Mouse (Mus musculus) MN1 (cell line): ENCODE measurements at regions not wholly inside any gene's neighbourhood (a gene's known extent, or its start where the extent isn't known, plus 50 kb on each side); places are given as distances from the start of the nearest gene placed in this dataset.

Experiments used
- DNase-seq: peaks from one replicate; pipeline ENCODE4 v3.0.0-alpha.2; 2016; ENCODE audit warnings: low spot score

DNA sequence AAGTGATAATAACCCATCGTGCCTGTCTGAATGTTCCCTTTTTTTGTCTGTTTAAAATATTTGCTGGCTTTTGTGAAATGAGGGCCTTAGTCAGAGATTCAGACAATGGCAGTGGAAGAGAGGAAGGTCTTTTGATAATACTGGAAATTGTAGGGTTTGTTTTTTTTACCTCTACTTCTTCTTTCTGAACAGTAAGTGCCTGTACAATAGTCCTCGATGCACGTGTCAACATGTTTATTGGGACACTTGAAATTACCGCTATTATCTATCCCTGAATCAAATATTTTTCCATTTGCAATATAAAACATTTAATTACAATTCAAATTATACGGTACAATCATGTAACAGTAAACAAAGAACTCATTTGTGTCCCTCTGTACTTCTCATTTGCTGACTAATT lies 733.5 kb downstream of the Fam19a2 start:
- no peak for DNase-seq

DNA sequence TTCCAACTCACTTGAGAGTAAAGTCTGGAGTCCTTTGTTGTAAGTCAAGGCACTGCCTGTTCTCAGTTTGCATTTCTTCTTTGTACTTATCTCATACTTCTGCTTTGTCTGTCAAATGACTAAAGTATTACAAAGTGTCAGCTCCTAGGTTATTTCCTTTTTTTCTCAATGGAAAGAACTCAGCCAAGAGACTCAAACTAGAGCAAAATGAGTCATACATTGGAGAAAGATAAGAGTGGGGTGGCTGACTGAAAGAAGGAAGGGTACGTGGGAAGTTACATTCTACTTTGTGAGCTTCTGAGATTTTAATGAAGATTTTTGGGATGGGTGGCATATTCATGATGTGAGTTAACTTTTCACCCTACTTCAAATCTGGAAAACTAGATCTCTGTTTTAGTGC lies 735.2 kb downstream of the Fam19a2 start:
- DNase-seq, result no peak

DNA sequence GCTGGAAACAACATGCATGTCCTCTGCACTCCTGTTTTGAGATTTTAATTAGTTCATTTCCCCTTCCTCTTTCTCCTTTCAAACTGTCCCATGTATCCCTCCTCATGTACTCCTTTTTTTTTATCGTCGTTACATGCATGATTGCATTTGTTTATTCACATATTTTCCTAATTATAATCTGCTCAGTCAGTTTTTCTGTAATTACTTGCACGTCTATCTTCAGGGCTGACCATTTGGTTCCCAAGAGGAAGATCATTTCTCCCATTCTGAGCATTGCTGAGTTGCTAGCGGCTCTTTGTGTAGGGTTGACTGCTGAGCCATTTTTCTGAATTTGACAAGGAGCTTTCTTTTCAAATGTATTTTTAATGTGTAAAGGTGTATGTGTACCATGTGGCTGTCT lies 781.2 kb downstream of the Fam19a2 start:
- no peak for DNase-seq

DNA sequence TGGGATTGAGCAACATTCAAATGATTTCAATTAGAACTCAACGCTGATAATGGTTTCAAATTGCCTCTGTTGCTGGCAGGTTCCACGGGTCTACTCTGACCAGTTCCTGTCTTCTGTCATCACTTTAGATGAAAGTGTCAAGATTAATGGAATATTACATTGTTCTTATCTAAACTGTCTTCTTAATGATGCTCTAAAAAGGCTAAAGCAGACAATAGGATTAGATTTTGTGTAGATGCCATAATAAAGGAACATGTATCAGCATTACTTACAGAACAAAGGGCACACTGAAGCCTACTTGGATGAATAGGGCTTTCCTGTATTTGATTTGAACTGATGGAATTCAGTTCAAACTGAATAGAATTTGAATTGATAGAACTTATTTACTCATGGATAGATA lies 782.0 kb downstream of the Fam19a2 start:
- DNase-seq, result no peak

DNA sequence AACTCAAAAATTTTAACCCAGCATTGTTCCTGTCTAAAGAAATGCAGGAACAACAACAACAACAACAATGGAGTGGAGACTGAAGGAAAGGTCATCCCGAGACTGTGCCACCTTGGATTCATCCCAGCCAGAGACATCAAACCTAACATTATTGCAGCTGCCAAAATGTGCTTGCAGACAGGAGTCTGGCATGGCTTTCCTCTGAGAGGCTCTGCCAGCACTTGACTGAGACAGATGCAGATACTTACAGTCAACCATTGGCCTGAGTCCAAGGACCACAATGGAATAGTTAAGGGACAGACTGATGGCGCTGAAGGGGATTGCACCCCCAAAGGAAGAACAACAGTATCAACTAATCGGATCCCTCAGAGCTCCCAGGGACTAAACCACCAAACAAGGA lies 819.0 kb downstream of the Fam19a2 start:
- DNase-seq, result peak; percentile 19

DNA sequence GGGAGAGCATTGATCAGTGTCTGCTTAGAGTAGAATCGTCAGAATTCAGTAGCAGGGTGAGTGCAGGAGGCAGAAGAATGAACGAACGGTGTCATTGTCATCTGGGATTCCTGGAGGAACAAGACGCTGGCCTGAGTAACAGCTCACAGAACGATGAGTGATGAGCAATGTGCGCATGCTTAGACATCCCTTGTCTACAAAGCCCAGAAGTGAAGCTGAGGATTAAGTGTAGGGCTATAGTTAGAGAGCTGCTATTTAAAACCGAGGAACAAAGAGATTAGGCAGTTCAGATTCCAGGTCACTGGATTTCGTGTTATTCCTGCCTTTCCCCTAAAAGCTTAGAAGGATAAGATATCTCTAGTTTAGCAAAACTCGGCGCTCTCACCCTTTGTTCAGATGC lies 826.8 kb downstream of the Fam19a2 start:
- DNase-seq, result no peak

DNA sequence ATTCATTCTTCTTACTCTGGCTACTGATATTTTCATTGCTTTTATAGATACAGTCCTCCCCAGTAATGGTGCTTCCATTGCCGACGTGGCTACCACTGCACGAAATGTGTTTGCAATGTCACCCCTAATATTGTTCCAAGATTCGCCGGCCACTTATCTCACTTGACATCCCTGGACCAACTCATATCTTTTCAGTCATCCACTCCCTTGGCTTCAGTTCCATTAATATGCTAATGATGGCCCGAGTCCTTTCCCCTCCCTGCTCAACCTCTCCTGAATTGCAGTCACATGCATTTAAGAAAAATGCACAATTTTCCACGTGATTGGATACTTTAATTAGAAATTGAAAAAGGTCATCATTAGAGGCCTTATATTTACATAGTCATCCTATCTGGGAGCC lies 827.6 kb downstream of the Fam19a2 start:
- DNase-seq, result no peak

DNA sequence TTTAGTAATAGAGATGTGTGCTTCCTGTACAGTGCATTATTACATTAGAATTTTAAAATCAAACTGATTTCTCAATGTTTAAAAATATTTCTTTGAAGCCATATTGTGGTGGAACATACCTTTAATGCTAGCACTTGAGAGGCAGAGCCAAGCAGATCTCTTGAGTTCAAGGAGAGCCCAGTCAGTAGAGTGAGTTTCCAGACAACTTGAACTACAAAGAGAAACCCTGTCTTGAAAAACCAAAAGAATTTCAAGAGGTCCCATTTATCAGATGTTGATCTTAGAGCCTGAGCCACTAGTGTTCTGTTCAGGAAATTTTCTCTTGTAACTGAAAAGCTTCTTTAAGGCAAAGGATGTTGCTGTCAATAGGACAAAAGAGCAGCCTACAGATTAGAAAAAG lies 855.8 kb downstream of the Fam19a2 start:
- no peak for DNase-seq

DNA sequence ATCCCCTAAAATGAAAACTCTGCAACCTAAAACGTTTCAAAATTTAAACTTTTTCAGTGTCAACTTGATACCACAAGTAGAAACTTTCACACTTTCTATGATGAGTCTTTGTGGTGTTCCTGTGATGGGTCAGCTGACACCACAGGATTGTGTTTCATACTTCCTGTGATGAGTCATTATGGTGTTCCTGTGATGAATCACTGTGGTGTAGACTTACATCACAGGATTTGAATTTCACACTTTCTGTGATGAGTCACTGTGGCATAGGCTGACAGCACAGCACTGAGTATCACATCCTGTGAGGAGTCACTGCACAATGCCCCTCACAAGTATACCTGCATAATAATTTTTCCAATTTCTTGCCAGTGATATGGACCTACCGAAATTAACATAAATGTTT lies 874.7 kb downstream of the Fam19a2 start:
- peak; percentile 37 for DNase-seq

DNA sequence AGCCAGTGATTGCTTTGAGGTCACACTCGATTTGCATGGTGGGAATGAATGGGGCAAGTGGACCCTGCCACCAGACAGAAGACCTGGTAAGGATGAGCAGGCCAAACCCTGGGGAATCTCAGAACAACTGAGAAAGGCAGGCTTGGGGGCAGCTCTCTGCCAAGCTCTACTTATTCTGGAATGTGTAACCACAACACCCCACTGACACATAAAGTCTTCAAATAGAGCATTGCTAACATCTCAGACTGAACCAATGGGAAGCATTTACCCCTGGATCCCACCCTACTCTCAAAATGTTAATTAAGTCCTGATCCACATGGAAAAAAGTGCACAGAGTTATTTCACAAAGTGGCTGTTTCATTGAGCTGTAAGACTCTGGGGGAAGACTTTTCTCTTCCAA lies 878.5 kb downstream of the Fam19a2 start:
- DNase-seq, result no peak

DNA sequence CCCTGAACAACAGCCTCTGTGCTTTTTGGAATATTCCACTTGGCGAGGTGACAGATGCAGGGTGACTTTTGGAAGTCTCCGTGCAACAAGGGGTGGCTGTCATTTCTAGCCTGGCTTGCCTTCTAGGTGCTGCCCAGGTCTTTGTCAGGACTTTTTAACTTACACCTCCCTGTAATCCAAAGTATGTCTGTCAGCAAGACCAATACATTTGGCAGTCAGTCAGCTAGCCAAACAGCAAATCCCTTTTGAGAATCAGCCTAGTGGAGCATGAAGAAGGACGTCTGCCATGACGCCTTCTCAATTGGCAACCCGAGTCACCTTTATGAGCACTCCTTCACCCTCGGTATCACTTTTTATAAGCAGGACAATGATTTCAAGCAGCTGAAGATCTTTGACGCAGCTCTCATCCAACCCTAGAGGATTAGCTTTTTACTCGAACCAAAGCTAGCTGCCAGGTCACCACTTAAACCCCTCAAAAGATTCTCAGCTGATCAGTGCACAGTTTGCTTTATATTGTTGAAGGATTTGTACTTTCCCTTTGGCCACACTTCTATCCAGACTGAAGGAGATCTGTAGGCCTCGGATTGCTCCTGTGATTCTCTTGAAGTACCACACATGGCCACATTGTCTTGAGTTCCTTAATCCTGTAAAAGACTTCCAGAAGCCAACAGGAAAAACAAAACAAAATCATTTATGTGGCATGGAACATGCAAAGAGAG lies 883.1 kb downstream of the Fam19a2 start:
- no peak for DNase-seq

DNA sequence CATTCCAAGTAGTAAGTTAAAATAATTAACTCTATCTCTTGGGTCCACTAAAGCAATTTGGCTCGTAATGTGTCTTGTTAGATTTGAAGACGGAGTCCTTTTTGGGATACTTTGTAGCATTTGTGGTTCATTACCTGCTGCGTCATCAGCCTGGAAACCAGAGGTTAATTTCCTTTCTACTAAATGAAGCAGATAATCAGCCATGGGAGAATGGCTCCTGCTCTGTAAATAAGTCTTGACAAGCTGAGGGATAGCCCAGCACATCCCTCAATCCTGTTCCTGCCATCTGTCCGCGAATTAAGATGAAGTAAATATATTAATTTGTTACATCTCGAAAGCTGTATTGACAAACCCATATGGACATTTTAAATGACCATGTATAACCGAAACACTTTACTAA lies 899.6 kb downstream of the Fam19a2 start:
- no peak for DNase-seq

DNA sequence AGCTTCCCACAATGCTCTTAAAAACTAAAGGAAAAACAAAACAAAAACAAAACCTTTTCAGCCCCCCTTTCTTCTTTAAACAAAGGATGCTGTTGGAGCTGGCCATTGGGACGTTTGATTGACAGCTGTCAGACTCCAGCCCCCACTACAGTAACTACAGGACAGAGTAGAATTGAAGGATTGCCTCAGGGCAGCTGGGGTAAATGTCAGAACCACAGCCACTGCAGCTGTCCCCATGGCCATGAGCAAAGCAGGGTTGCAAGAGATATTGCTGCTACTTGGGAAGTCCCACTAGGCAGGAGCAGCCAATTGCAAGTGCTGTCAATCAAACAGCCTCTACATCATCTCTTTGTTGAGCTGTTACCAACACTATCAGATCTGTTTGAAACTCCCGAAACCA lies 911.8 kb downstream of the Fam19a2 start:
- DNase-seq, result no peak

DNA sequence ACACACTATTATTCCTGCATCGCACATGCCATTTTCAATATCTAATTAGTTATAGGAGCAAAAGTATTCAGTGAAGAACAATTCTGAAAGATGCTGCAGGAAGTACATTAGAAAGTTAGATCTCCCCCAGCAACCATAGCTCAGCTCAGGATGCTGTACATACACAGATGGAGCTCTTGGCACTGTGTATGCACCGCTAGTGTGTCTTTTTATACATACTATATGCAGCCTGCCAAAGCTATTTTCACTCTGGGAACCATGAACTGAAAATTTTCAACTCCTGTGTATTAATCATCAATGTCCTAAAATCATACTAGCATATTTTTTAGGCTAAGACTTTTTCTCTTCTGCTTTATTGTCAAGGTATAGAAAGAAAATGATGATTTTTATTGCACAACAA lies 944.5 kb downstream of the Fam19a2 start:
- DNase-seq, result no peak

DNA sequence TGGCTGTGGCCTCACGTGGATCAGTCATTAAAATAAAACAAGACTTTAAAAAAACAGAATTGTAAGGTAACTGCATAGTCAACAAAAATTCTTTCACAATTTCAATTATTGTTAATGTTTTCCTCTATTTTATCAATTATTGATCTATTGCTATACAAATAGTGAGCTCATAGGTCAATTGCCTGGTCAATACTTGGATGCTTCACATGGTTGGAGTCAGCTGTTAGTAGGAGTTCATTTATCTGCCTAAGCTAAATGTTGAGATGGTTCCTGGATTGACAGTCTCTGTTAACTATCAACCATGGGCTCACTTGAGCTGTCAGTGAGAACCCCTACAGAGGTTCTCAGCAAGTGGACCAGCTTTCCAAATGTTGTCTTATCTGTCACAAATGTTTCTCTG lies 955.7 kb downstream of the Fam19a2 start:
- no peak for DNase-seq

DNA sequence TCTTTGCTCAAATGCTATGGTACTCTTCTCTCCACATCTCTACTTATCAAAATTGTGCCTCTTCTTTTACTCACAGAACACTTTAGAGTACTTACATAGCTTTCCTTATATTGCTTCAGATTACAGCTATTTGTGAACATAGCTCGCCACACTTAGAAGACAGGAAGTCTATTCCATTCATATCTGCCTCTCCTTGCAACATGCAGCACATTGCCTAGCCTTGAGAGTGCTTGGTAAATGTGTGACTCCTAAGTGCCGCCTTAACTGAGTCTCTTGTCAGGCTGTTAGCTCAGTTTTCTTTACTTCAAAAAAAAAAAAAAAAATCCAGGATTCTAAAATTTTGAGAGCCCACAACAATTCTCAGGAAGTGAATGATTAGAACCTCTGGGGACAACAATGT lies 958.3 kb downstream of the Fam19a2 start:
- no peak for DNase-seq

DNA sequence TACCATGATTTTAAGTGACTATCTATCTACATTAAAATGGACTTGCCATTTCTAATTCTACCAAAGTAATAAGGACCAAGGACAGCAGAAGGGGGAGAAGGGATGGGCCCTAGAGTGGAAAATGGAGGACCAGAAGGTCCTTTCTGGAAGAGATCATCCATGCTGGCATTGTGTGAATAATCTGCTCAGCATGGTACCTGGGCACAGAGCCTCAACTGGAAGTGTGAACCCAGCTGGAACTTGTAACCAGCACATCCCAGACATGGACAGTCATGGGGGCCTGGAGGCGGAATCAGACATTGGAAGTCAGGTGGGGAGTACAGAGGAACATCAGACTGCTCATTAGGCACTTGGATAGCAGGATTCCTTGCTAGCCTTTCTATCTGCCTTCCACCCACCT lies 963.3 kb downstream of the Fam19a2 start:
- DNase-seq, result no peak

DNA sequence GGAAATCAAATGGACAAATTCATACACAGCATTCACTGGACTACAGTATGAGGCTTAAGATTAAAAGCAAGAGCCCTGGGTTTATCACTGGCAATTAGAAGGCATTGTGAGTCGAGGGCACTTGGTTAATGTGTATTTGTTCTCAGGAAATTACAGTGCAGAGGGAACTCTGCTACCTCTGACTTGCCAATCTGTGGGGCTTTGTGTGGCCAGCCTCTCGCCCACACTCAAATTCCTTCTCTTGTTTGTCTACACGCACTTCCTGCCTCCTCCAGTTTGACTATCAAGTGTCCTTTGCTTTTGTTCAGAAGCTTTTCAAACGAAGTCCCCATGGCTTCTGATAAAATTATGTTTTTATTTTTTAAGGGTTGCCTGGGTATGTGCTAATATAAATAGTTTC lies 985.6 kb downstream of the Fam19a2 start:
- no peak for DNase-seq

DNA sequence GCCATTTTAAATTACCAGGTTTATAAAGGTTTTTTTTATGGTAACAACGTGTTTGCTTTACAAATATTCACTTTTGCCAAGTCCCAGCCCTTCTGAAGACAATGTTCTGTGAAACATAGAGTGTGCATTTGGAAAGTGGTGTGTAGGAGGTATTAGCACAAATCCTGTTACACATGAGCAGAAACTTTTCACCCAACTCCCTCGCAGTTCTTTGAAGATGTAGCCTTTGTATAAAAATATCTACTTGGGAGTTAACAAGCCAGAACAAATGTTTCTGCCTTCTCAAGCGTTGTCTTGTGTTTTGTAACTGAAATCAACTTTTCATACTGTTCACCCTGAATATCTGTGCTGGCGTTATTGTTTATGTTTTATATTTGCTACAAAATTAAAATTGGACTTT lies 986.2 kb downstream of the Fam19a2 start:
- DNase-seq, result no peak

DNA sequence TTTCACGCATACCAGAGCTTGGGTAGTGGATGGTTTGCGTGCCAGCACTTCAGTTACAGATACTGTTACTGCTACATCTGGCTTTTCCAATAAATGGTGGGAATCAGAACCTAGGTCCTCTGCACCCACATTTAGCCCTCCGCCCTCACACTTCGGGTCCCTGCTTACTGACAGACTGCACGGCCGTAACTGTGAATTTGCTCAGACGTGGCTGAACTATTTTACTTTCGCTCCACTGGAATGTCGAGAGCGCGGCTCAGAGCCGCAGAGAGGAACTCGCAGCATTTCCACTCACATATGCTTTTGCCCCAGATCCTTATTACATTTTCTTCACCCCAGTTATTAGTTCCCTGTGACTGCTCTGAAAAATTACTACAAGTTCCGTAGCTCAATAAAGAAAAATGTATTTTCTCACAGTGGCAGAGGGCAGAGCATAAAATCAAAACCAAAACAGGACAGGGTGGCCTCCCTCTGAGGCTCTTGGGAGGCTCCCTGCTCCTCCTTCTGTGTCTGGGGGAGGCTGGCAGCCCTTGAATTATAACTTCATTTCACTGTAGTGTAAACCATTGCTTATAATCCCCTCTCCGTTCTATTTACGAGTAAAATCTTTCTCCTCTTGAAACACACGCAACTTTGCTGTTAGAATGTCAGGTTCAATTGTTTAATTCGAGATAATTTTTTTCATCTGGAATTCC lies 1024.7 kb downstream of the Fam19a2 start:
- no peak for DNase-seq

DNA sequence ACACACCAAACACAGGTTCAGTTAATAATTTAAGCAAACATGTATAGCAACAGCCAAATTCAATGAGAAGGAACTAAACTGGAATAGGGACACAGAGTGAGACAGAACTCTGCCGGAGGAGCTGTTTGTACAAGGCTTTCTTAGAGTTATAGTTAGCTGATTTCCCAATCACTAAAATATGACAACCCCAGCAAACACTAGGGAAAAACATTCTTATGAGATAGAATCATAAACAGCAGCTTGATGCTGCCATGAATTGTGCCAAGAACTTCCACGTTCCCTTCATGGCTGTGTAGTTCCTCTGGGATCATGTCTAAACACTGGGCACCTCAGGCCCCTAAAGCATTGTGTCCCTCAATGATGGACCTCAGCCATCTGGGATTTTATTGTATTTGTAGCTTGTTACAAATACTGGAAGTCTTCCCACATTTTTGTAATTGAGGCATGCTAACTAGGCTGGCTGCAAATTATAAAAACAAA lies 1033.4 kb downstream of the Fam19a2 start:
- no peak for DNase-seq

DNA sequence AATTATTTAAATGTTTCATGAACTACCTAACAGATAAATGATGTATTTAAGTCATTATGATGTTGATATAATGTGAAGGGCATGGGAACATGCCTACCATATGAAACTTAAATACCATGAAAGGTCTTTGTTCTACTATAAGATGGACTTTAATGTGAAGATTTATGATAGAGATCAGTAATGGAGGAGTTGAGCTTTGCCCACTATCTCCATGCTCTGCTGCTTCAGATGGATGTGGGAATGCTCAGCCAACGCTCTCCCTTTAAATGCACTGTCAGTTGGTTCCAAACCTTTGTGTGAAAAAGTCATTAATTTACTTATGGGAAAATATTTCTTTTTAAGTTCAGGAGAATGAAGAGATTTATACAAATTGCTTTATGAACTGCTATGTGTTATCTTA lies 1040.9 kb downstream of the Fam19a2 start:
- DNase-seq, result no peak

DNA sequence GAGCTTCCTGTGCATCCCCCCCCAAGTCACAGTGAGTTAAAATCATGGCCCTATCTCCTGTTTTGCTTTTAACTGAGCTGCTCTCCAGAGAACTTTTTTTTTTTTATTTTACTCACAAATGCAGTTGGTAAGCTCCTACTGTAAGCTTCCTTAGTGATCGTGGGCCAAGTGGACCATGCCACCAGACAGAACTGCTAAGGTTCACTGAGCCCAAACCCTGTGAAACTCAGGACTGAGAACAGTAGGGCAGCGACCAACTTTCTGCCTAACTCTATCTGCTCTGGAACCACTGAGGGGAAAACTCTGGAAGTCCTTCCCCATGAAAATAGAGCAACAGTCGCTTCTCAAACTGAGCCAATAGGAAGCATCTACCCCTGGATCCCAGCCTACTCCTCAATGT lies 1041.8 kb downstream of the Fam19a2 start:
- DNase-seq, result no peak

DNA sequence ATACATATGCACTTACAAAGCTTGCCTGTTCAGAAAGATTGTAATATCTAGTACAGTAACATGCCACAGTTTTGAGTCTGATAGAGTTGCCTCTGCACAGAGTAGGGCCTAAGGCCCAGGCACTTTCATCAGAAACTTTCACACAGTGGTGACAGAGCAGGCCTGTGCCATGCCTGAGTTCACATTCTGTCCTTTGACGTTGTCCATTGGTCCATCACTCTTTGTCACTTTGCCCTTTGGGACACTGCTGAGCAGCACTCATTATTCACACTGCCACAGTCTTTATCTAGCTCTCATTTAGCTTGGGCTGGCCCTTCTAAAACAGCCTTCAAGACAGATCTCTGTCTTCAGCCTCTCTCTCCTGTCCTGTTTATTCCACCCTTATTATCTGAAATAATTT lies 1055.0 kb downstream of the Fam19a2 start:
- no peak for DNase-seq
